Mouse (Mus musculus) cerebellum, adult 11 months (tissue): ENCODE measurements around the gene Trim62.
A peak's percentile ranks its signal among the peaks of the same experiment; 100 is the strongest.

Source experiments
- DNase-seq: peaks from one replicate; pipeline ENCODE4 v3.0.0; 2022

The Trim62 gene

GRCm38 (mm10) chr4:128883379-128883781 is at the start of gene Trim62:
Gene Trim62, plus strand, starts transcription at chr4:128883580.
- DNase-seq = peak; percentile 84

GRCm38 (mm10) chr4:128838202-128838601 is 45.2 kb upstream of the Trim62 start:
- DNase-seq = no peak

GRCm38 (mm10) chr4:128839811-128840738 is 43.3 kb upstream of the Trim62 start:
- DNase-seq = no peak

- DNase-seq = no peak
These were observed 42.1 kb upstream of the Trim62 start for GRCm38 (mm10) chr4:128841259-128841658.

DNA sequence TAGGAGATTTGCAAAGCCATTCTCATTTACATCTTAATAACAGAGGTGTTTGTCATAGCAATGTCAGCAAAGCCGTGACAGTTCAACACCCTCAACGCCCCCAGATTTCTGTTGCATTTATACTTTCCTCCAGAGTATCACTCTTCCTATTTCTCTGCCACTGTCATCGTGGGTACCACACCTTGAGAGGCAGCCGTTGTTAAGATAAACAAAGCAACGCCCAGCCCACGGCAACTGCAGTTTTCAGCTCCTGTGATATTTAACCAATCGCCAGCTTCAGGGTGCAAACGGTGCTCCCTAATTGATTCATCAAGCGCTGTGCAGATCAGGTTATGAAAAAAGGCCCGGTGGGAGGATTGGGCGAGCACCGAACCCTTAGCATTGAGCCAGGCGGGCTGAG is 38.8 kb upstream of the Trim62 start:
- DNase-seq = no peak

DNA sequence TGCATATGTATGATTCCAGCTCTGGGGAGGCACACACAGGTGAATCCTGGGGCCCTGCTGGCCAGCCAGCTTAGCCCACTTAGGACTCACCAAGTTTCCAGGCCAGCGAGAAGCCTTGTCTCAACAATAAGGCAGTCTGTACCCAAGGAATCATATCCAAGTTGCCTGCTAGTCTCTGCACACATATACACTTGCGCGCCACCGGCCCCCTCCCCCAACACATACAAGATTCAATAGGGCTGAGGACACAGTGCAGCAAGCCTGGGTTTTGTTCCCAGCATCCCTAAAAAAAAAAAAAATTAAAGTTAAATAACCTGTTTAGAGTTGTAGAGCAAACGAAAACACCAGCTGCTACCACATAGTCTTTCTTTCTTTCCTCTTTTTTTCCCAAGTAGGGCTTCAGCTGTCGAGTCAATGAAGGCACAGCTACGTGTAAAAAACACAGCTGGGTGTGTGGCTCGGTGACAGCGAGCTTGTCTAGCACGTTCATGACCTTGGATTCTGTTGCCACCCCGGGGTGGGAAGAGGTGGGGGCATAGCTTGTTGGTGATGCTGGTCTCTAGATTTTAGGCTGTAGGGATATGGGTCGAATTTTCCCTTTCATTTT is 37.9 kb upstream of the Trim62 start:
- DNase-seq = no peak

DNA sequence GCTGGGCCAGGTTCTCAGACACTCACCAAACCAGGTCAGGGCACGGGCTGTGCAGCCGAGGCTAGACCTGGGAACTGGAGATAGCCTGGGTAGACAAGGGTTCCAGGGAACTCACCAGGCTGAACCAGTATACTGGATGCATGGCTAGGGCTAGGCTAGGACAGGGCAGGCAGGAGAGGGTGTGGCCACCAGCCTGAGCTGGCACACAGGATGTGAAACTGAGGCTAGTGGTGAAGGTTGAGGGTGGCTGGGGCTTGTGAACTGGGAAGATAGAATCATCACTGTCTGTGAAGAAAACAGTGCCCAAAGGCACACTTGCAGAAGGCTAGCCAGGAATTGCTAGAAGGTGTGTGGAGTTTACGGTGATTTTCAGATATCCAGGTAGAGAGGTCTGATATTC is 34.4 kb upstream of the Trim62 start:
- DNase-seq = no peak

- DNase-seq = no peak
These were observed 33.7 kb upstream of the Trim62 start for GRCm38 (mm10) chr4:128849686-128850085.

- DNase-seq = no peak
These were observed 31.0 kb upstream of the Trim62 start for GRCm38 (mm10) chr4:128852266-128852887.

GRCm38 (mm10) chr4:128853117-128853516 is 30.3 kb upstream of the Trim62 start:
- DNase-seq = no peak

- peak; percentile 19 for DNase-seq
These were observed 27.8 kb upstream of the Trim62 start for GRCm38 (mm10) chr4:128855613-128856040.

GRCm38 (mm10) chr4:128857212-128857611 is 26.2 kb upstream of the Trim62 start:
- no peak for DNase-seq

GRCm38 (mm10) chr4:128858226-128858625 is 25.2 kb upstream of the Trim62 start:
- DNase-seq = peak; percentile 65

GRCm38 (mm10) chr4:128858878-128859277 is 24.5 kb upstream of the Trim62 start:
- DNase-seq = no peak

GRCm38 (mm10) chr4:128872992-128873391 is 10.4 kb upstream of the Trim62 start:
- DNase-seq = no peak

DNA sequence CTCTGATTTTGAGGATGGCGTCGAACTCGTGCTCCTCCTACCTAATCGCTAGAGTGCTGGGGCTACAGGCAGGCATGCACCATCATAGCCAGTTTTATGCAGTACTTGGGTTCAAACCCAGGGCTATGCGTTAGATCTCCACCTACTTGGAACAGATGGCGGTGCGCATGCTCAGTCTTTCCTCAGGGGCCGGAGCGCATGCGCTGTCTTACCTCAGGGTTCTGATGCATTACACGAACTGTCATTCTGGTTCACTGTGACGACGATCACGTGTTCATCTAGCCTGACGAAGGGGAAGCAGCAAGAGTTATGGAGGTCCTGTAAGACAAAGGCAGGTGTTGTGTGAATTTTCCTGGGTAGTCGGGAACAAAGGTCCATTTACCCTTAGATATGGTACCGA is 9.3 kb upstream of the Trim62 start:
- no peak for DNase-seq

- no peak for DNase-seq
These were observed 7.9 kb upstream of the Trim62 start for GRCm38 (mm10) chr4:128875439-128875838.

- no peak for DNase-seq
These were observed 5.9 kb upstream of the Trim62 start for GRCm38 (mm10) chr4:128877520-128877919.

DNA sequence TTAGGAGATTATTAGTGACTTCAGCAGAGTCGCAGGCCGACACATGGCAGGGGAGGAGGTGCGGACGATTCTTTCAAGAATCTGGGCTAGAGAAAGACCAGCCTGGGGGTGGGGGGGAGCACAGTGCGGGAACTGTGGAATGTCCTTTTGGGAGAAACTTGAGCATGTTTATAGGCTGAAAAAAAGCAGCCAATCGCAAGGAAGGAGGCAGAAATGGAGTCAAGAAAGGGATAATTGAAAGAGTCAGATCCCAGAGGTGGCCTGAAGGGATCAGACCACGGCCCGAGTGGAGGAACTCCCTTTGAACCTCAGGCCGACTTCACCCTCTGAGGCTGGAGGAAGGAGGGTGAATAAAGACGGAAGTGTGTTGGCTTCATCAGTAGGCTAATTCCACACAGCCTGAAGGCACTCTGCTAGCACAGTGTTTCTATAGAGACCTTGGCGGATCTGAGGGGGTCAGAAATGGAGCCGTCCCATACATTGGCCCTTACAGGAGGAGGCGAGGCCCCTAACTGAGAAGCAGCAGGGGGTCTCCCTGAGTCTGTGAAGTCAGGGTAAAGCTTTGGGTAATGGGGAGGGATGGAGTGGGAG is 4.4 kb upstream of the Trim62 start:
- no peak for DNase-seq

- peak; percentile 79 for DNase-seq
These were observed 676 bp downstream of the Trim62 start for GRCm38 (mm10) chr4:128883801-128884710.

GRCm38 (mm10) chr4:128884711-128885095 is 1.3 kb downstream of the Trim62 start:
- no peak for DNase-seq

GRCm38 (mm10) chr4:128885540-128885939 is 2.2 kb downstream of the Trim62 start:
- peak; percentile 41 for DNase-seq
